24 mouse cellular contexts compared by ENCODE assay signal in genomic region chr8:80138481-80138880, GRCm38 (mm10).
DNase-seq lines count a peak whose midpoint lies in the region; ATAC-seq and TF ChIP-seq lines count a peak whose summit lies in the region.
"Had no signal": no experiment of that assay in that cellular context is flagged by ENCODE, and none has a peak within 500 bp of the region (broad histone marks: within the 10 kb centered on the region; RNA-seq: fewer than 3 reads in every experiment).

No protein-coding gene starts in this region.

- H3K27me3 ChIP-seq in hindbrain, embryonic 11.5 days (ENCODE audit: control insufficient read depth, insufficient read depth, low read length): no peaks in the 10 kb centered on the region
- H3K27me3 ChIP-seq in hindbrain, embryonic 16.5 days (replicated peaks; ENCODE audit: control insufficient read depth, insufficient read depth, low read length): no peaks in the 10 kb centered on the region
- H3K27me3 ChIP-seq: embryonic facial prominence, embryonic 13.5 days; forebrain, embryonic 13.5 days; hindbrain, embryonic 15.5 days; intestine, embryonic 15.5 days had no signal

- intact Hi-C loops in left cerebral cortex, adult 2 months (cut with DNase I): no loop called here

- no peak overlapping the region for H3K27ac ChIP-seq in hindbrain, embryonic 11.5 days (ENCODE audit: low read depth, low read length)
- no peak overlapping the region for H3K27ac ChIP-seq in hindbrain, embryonic 16.5 days (ENCODE audit: low read depth, low read length)
- H3K27ac ChIP-seq in left cerebral cortex, adult 2 months: no peak overlapping the region
- H3K27ac ChIP-seq: embryonic facial prominence, embryonic 10.5 days; embryonic facial prominence, embryonic 13.5 days; forebrain, embryonic 13.5 days; gastrocnemius, adult 2 months; hindbrain, embryonic 15.5 days; intestine, embryonic 15.5 days had no signal

- TF ChIP-seq POLR2A in brain, embryonic 14.5 days (IDR thresholded peaks at IDR 0.05; ENCODE audit: borderline replicate concordance, extremely low read depth, insufficient read depth, insufficient read length, poor library complexity, severe bottlenecking): no peak

- no peaks in the 10 kb centered on the region for H3K9me3 ChIP-seq in hindbrain, embryonic 11.5 days (ENCODE audit: control insufficient read depth, low read length)
- H3K9me3 ChIP-seq in hindbrain, embryonic 16.5 days (ENCODE audit: control insufficient read depth, low read length): no peaks in the 10 kb centered on the region
- H3K9me3 ChIP-seq: embryonic facial prominence, embryonic 10.5 days; embryonic facial prominence, embryonic 13.5 days; forebrain, embryonic 13.5 days; hindbrain, embryonic 15.5 days; intestine, embryonic 15.5 days had no signal

- 65% methylated on average over 6 of the region's 6 CpGs for WGBS in hindbrain, embryonic 11.5 days
- WGBS in hindbrain, embryonic 16.5 days: 61% methylated on average over 6 of the region's 6 CpGs

- ATAC-seq in hindbrain, embryonic 11.5 days (ENCODE audit: low FRiP score): no peak
- ATAC-seq in hindbrain, embryonic 16.5 days: no peak
- ATAC-seq: activated CD4-positive, CD25-positive, alpha-beta regulatory T cell, adult 4 months; forebrain, embryonic 13.5 days; forebrain, postnatal 0 days; intestine, embryonic 15.5 days had no signal

- peak; percentile 43 for DNase-seq in embryo, embryonic 10 days (ENCODE audit: low spot score)
- DNase-seq in embryo, embryonic 9.5 days (ENCODE audit: extremely low spot score): no peak
- DNase-seq in hindbrain, embryonic 11.5 days (ENCODE audit: low spot score): peak; percentile 40
- peak; percentile 44 for DNase-seq in brain, embryonic 14.5 days (ENCODE audit: low read depth)
- peak; percentile 67 for DNase-seq in retina, postnatal 1 day
- DNase-seq in left cerebral cortex, adult 2 months (ENCODE audit: extremely low spot score in 1 of 2, low spot score in 2 of 2): no peak
- DNase-seq: adrenal gland, adult 8-10 months; adrenal gland, postnatal 25 days; cerebellum, adult 18-20 months; cerebellum, adult 9-10 months; cerebellum, postnatal 25 days; forebrain, postnatal 0 days; gastrocnemius, adult 2 months; gastrocnemius, postnatal 14 days; heart, adult 11 months had no signal

- no peak for TF ChIP-seq CTCF in brain, embryonic 14.5 days (IDR thresholded peaks at IDR 0.05; ENCODE audit: borderline replicate concordance, extremely low read depth, insufficient read depth, insufficient read length)
- no peak for TF ChIP-seq CTCF in left cerebral cortex, adult 2 months (IDR thresholded peaks at IDR 0.05)

- no peaks in the 10 kb centered on the region for H3K4me1 ChIP-seq in hindbrain, embryonic 11.5 days (replicated peaks; ENCODE audit: control insufficient read depth, insufficient read depth, low read length)
- H3K4me1 ChIP-seq in hindbrain, embryonic 16.5 days (ENCODE audit: control insufficient read depth, insufficient read depth, low read depth, low read length): no peaks in the 10 kb centered on the region
- H3K4me1 ChIP-seq: embryonic facial prominence, embryonic 10.5 days; embryonic facial prominence, embryonic 13.5 days; forebrain, embryonic 13.5 days; hindbrain, embryonic 15.5 days; intestine, embryonic 15.5 days had no signal

- no peak overlapping the region for H3K4me2 ChIP-seq in hindbrain, embryonic 11.5 days (replicated peaks; ENCODE audit: low read depth, low read length)
- H3K4me2 ChIP-seq in hindbrain, embryonic 16.5 days (ENCODE audit: low read length): no peak overlapping the region
- H3K4me2 ChIP-seq: embryonic facial prominence, embryonic 13.5 days; forebrain, embryonic 13.5 days; heart, embryonic 11.5 days; hindbrain, embryonic 15.5 days; intestine, embryonic 15.5 days had no signal

- no peak overlapping the region for H3K4me3 ChIP-seq in hindbrain, embryonic 11.5 days (ENCODE audit: low read depth, low read length)
- H3K4me3 ChIP-seq in hindbrain, embryonic 16.5 days (ENCODE audit: low read length): no peak overlapping the region
- H3K4me3 ChIP-seq in left cerebral cortex, adult 2 months: no peak overlapping the region
- H3K4me3 ChIP-seq: embryonic facial prominence, embryonic 10.5 days; embryonic facial prominence, embryonic 13.5 days; erythroblast, embryonic 14.5 days; forebrain, embryonic 13.5 days; gastrocnemius, adult 2 months; hindbrain, embryonic 15.5 days; intestine, embryonic 15.5 days had no signal

- H3K36me3 ChIP-seq in hindbrain, embryonic 11.5 days (ENCODE audit: control insufficient read depth, insufficient read depth, low read length): no peaks in the 10 kb centered on the region
- no peaks in the 10 kb centered on the region for H3K36me3 ChIP-seq in hindbrain, embryonic 16.5 days (ENCODE audit: control insufficient read depth, insufficient read depth, low read length)
- H3K36me3 ChIP-seq: embryonic facial prominence, embryonic 10.5 days; embryonic facial prominence, embryonic 13.5 days; hindbrain, embryonic 15.5 days; intestine, embryonic 15.5 days had no signal

- no peak overlapping the region for H3K9ac ChIP-seq in hindbrain, embryonic 11.5 days (ENCODE audit: low read depth, low read length)
- no peak overlapping the region for H3K9ac ChIP-seq in hindbrain, embryonic 16.5 days (ENCODE audit: low read depth, low read length)
- H3K9ac ChIP-seq: embryonic facial prominence, embryonic 13.5 days; forebrain, embryonic 13.5 days; forebrain, postnatal 0 days; hindbrain, embryonic 15.5 days; intestine, embryonic 15.5 days had no signal

Comparison
In these comparisons a context has a peak if more than half of its experiments do, and no peak if none do; other contexts are left out.
1. DNase-seq: peak in embryo, embryonic 10 days (single experiment), hindbrain, embryonic 11.5 days (single experiment), brain, embryonic 14.5 days (single experiment) and retina, postnatal 1 day (single experiment); none in embryo, embryonic 9.5 days (single experiment) and left cerebral cortex, adult 2 months (0 of 2).